Mouse (Mus musculus): ENCODE data around the gene Tnfrsf25.

- TF ChIP-seq EP300 (IDR thresholded peaks at IDR 0.05; ENCODE audit: low read depth) (no peak), CTCF (IDR thresholded peaks at IDR 0.05; ENCODE audit: low read depth) (no peak; the same call in 1 of the 2 replicates)
These were observed 39.3 kb downstream of the Tnfrsf25 start for GRCm38 (mm10) chr4:152155019-152155418.
